Mouse (Mus musculus) subcutaneous adipose tissue, adult 2 months (tissue): ENCODE data around the gene 3110001I22Rik. TPM values are rescaled to one million over a fixed set of nuclear protein-coding genes. Genes with fewer than 3 reads are reported as not detected.

ENCODE experiments used
- polyA plus RNA-seq: library from polyadenylated mRNA; depleted of rRNA; stranded (reverse); fragments of >200 nt; gene quantifications from 2 replicates; pipeline ENCODE4 v1.2.3, GENCODE M21; 2012; ENCODE audit warnings: low replicate concordance; rRNA removed

Gene 3110001I22Rik
- 1.5 and 1.9 TPM in 2 replicates for polyA plus RNA-seq

DNA sequence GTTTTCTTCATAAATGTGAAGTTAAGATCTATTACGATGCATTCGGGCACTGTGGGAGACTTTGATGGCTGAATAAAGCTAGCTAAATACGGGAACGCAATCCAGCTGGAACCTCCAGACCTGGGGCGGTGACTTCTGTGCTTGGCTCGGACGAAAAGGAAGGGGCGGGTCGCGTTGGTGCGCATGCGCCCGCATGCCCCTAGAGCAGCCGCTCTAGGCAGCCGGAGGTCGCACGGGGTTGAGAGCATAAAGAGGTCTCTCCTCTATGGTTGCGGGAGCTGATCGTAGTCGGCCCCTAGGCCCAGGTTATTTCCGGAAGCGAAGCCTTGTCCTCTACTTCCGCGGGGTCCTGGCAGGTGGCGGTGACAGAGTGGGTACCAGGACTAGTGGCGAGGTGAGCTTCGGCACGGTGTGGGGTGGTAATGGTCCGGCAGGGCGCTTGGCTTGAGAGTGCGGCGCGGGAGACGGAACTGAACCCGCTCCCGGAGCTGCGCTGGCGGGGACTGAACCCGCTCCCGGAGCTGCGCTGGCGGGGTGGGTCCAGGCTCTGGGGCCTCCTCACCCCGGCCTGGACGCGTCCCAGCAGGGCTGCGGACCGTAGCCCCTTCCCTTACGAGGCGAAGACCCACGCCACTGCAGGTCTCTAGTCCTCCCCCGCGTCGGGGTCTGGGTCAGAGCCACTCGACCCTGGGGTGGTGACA lies at the start of gene 3110001I22Rik, which contains the start of gene Bfar:
TSS of gene 3110001I22Rik (plus strand) at position 245 of the 701 bp plus-strand sequence.
TSS of gene Bfar (plus strand) at position 174 of the 701 bp plus-strand sequence.

GRCm38 (mm10) chr16:13667878-13668343 lies 3.8 kb upstream of the 3110001I22Rik start, which contains the start of gene Parn:
TSS of gene Parn (minus strand) at chr16:13668170.

Other genes starting within 250 kb of the 3110001I22Rik start
- 13.5 and 20.8 TPM in 2 replicates for gene Parn, start 3.8 kb upstream of the 3110001I22Rik start, polyA plus RNA-seq
- 46.2 and 49.2 TPM in 2 replicates for gene Bfar, start 71 bp upstream of the 3110001I22Rik start, polyA plus RNA-seq
- 5.0 TPM in 1 of 2 replicates, not detected in the other for gene Pla2g10, start 59.1 kb downstream of the 3110001I22Rik start, polyA plus RNA-seq
- 16.4 and 20.5 TPM in 2 replicates for gene Rrn3, start 108.8 kb downstream of the 3110001I22Rik start, polyA plus RNA-seq
- gene Ntan1, start 146.9 kb downstream of the 3110001I22Rik start, polyA plus RNA-seq: 68.8 and 71.7 TPM in 2 replicates
- gene Pdxdc1, start 231.2 kb downstream of the 3110001I22Rik start, polyA plus RNA-seq: 118 and 135 TPM in 2 replicates
- 3.5 and 5.8 TPM in 2 replicates for gene Mpv17l, start 231.2 kb downstream of the 3110001I22Rik start, polyA plus RNA-seq